Mouse (Mus musculus): ENCODE data around the gene Lipa.

DNA sequence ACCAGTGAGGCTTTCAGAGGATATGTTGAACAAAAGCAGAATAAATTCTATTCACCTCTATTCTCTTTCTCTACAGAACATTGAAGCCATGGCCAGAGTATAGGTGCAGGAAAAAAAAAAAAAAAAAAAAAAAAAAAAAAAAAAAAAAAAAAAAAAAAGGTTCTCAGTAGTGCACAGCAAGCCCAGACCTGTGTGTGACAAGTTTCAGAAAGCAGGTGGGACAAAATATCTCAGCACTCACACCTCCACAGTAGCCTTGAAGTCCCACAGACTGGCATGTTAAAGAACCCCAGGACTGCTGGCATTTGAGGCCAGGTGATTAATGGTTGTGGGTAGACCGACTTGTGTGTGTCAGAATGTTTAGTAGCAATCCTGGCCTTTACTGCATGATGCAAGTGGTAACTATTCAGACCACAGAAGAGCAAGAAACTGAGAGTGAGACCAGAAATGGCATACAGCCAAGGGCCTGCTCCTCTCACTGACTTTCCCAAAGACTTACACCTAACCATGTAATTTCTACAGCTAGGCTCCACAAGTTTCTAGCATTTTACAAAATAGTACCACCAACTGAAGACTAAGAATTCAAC lies 76.4 kb downstream of the Lipa start:
- TF ChIP-seq CTCF (conservative IDR thresholded peaks at IDR 0.05; ENCODE audit: insufficient read depth, insufficient read length, low read depth, low read length) = no peak
- TF ChIP-seq POLR2A (IDR thresholded peaks at IDR 0.05; ENCODE audit: low read depth, low read length) = no peak

All from kidney, adult 2 months (tissue).